ENCODE assay signal across 12 mouse cellular contexts in genomic region chr7:27193731-27194130, GRCm38 (mm10). TPM values are rescaled to one million over a fixed set of nuclear protein-coding genes. Genes with fewer than 3 reads are reported as not detected.
DNase-seq lines count a peak whose midpoint lies in the region; ATAC-seq lines count a peak whose summit lies in the region.
"Had no signal": no experiment of that assay in that cellular context is flagged by ENCODE, and none has a peak within 500 bp of the region (broad histone marks: within the 10 kb centered on the region; RNA-seq: fewer than 3 reads in every experiment).

No protein-coding gene starts in this region.

- peak overlapping the region; percentile 18; the same call in 1 of the 2 replicates for H3K4me2 ChIP-seq in heart, embryonic 13.5 days
- no peak overlapping the region for H3K4me2 ChIP-seq in heart, embryonic 12.5 days
- H3K4me2 ChIP-seq in lung, embryonic 16.5 days (ENCODE audit: low read depth, low read length), result no peak overlapping the region; the same call in 1 of the 2 replicates
- H3K4me2 ChIP-seq in hindbrain, embryonic 15.5 days, result peak overlapping the region; percentile 76
- peak overlapping the region; percentile 86 for H3K4me2 ChIP-seq in neural tube, embryonic 13.5 days

- 0 out of 2 replicates have a peak overlapping the region, but pooled peaks have one; percentile 4 for H3K4me3 ChIP-seq in heart, embryonic 13.5 days
- no peak overlapping the region for H3K4me3 ChIP-seq in heart, embryonic 12.5 days
- no peak overlapping the region for H3K4me3 ChIP-seq in lung, embryonic 16.5 days (ENCODE audit: low read length)
- H3K4me3 ChIP-seq in hindbrain, embryonic 15.5 days, result no peak overlapping the region
- peak overlapping the region; percentile 87; the same call in 1 of the 2 replicates for H3K4me3 ChIP-seq in neural tube, embryonic 13.5 days
- H3K4me3 ChIP-seq: heart, adult 2 months had no signal

- peak overlapping the region; percentile 38; the same call in 1 of the 2 replicates for H3K9ac ChIP-seq in heart, embryonic 13.5 days
- H3K9ac ChIP-seq in heart, embryonic 12.5 days, result no peak overlapping the region
- H3K9ac ChIP-seq in lung, embryonic 16.5 days (ENCODE audit: low read length), result peak overlapping the region; percentile 22; the same call in 1 of the 2 replicates
- no peak overlapping the region for H3K9ac ChIP-seq in hindbrain, embryonic 15.5 days
- peak overlapping the region; percentile 51 for H3K9ac ChIP-seq in neural tube, embryonic 13.5 days

- DNase-seq in lung, postnatal 36 days, result no peak
- DNase-seq in spleen, adult 18-20 months, result no peak
- no peak for DNase-seq in thymus, postnatal 36 days
- DNase-seq: cerebellum, postnatal 36 days; heart, adult 2 months had no signal

- peaks cover 19% of the 10 kb centered on the region for H3K4me1 ChIP-seq in heart, embryonic 13.5 days
- peaks cover 16% of the 10 kb centered on the region for H3K4me1 ChIP-seq in heart, embryonic 12.5 days (replicated peaks)
- peaks cover 15% of the 10 kb centered on the region for H3K4me1 ChIP-seq in lung, embryonic 16.5 days (replicated peaks; ENCODE audit: control insufficient read depth, insufficient read depth, low read length)
- H3K4me1 ChIP-seq in hindbrain, embryonic 15.5 days (replicated peaks), result peaks cover 23% of the 10 kb centered on the region
- H3K4me1 ChIP-seq in neural tube, embryonic 13.5 days (replicated peaks), result peaks cover 24% of the 10 kb centered on the region

- H3K27me3 ChIP-seq in heart, embryonic 13.5 days (replicated peaks), result no peaks in the 10 kb centered on the region
- no peaks in the 10 kb centered on the region for H3K27me3 ChIP-seq in heart, embryonic 12.5 days (replicated peaks)
- no peaks in the 10 kb centered on the region for H3K27me3 ChIP-seq in lung, embryonic 16.5 days (ENCODE audit: control insufficient read depth, insufficient read depth, low read depth, low read length)
- H3K27me3 ChIP-seq in hindbrain, embryonic 15.5 days, result no peaks in the 10 kb centered on the region
- H3K27me3 ChIP-seq in neural tube, embryonic 13.5 days, result no peaks in the 10 kb centered on the region

- no peaks in the 10 kb centered on the region for H3K9me3 ChIP-seq in heart, embryonic 13.5 days
- no peaks in the 10 kb centered on the region for H3K9me3 ChIP-seq in heart, embryonic 12.5 days (replicated peaks)
- no peaks in the 10 kb centered on the region for H3K9me3 ChIP-seq in lung, embryonic 16.5 days (ENCODE audit: control insufficient read depth, low read length)
- no peaks in the 10 kb centered on the region for H3K9me3 ChIP-seq in hindbrain, embryonic 15.5 days
- no peaks in the 10 kb centered on the region for H3K9me3 ChIP-seq in neural tube, embryonic 13.5 days

- H3K27ac ChIP-seq in heart, embryonic 13.5 days (replicated peaks), result no peak overlapping the region
- no peak overlapping the region for H3K27ac ChIP-seq in heart, embryonic 12.5 days (ENCODE audit: poor library complexity, severe bottlenecking)
- no peak overlapping the region for H3K27ac ChIP-seq in lung, embryonic 16.5 days (ENCODE audit: low read length)
- no peak overlapping the region for H3K27ac ChIP-seq in hindbrain, embryonic 15.5 days (replicated peaks)
- H3K27ac ChIP-seq in neural tube, embryonic 13.5 days (replicated peaks), result no peak overlapping the region
- H3K27ac ChIP-seq: heart, adult 2 months had no signal

- no peak for ATAC-seq in heart, embryonic 13.5 days (ENCODE audit: extremely low read depth, insufficient number of reproducible peaks, low FRiP score, low TSS enrichment)
- no peak for ATAC-seq in heart, embryonic 12.5 days (ENCODE audit: insufficient number of reproducible peaks, low FRiP score)
- ATAC-seq in lung, embryonic 16.5 days (ENCODE audit: low read depth), result no peak
- ATAC-seq in hindbrain, embryonic 15.5 days (ENCODE audit: low FRiP score, low read depth), result no peak
- no peak for ATAC-seq in neural tube, embryonic 13.5 days (ENCODE audit: low read depth)
- ATAC-seq: inflammation-experienced regulatory T-cells, adult 6 months had no signal

- peaks cover 73% of the 10 kb centered on the region for H3K36me3 ChIP-seq in heart, embryonic 13.5 days
- peaks cover 69% of the 10 kb centered on the region for H3K36me3 ChIP-seq in heart, embryonic 12.5 days
- peaks cover 49% of the 10 kb centered on the region for H3K36me3 ChIP-seq in lung, embryonic 16.5 days (ENCODE audit: control insufficient read depth, insufficient read depth, low read length)
- peaks cover 43% of the 10 kb centered on the region for H3K36me3 ChIP-seq in hindbrain, embryonic 15.5 days
- peaks cover 54% of the 10 kb centered on the region for H3K36me3 ChIP-seq in neural tube, embryonic 13.5 days

- WGBS in heart, embryonic 13.5 days, result 77% methylated on average over 4 of the region's 4 CpGs
- WGBS in heart, embryonic 12.5 days, result 78% methylated on average over 4 of the region's 4 CpGs
- WGBS in lung, embryonic 16.5 days, result 74% methylated on average over 4 of the region's 4 CpGs
- WGBS in hindbrain, embryonic 15.5 days, result 89% methylated on average over 4 of the region's 4 CpGs
- WGBS in neural tube, embryonic 13.5 days, result 88% methylated on average over 4 of the region's 4 CpGs

RNA-seq across cellular contexts. Expression of gene BC024978, which starts 1.9 kb away (rescaled TPM):
- polyA plus RNA-seq in heart, embryonic 13.5 days (2015; fragmentation: Nextera tagmentation; extraction: Ambion mirVana), result 2.9 and 3.1 TPM in 2 replicates
- polyA plus RNA-seq in heart, embryonic 12.5 days (2016; fragmentation: Nextera tagmentation; extraction: Ambion mirVana), result 2.9 and 3.2 TPM in 2 replicates
- polyA plus RNA-seq in lung, embryonic 16.5 days (2015; fragmentation: Nextera tagmentation; extraction: Ambion mirVana), result 3.1 and 3.5 TPM in 2 replicates
- polyA plus RNA-seq in hindbrain, embryonic 15.5 days (2015; fragmentation: Nextera tagmentation; extraction: Ambion mirVana), result 3.8 and 4.0 TPM in 2 replicates
- polyA plus RNA-seq in neural tube, embryonic 13.5 days (2015; fragmentation: Nextera tagmentation; extraction: Ambion mirVana), result 3.4 and 4.0 TPM in 2 replicates

RNA-seq across cellular contexts. Expression of gene Snrpa, which starts 2.3 kb away (rescaled TPM):
- polyA plus RNA-seq in heart, embryonic 13.5 days (2015; fragmentation: Nextera tagmentation; extraction: Ambion mirVana), result 158 TPM in 2 replicates
- polyA plus RNA-seq in heart, embryonic 12.5 days (2016; fragmentation: Nextera tagmentation; extraction: Ambion mirVana), result 155 and 167 TPM in 2 replicates
- 246 and 251 TPM in 2 replicates for polyA plus RNA-seq in lung, embryonic 16.5 days (2015; fragmentation: Nextera tagmentation; extraction: Ambion mirVana)
- polyA plus RNA-seq in hindbrain, embryonic 15.5 days (2015; fragmentation: Nextera tagmentation; extraction: Ambion mirVana), result 192 and 194 TPM in 2 replicates
- 206 and 216 TPM in 2 replicates for polyA plus RNA-seq in neural tube, embryonic 13.5 days (2015; fragmentation: Nextera tagmentation; extraction: Ambion mirVana)

RNA-seq across cellular contexts. Expression of gene Mia, which starts 12.8 kb away (rescaled TPM):
- polyA plus RNA-seq in heart, embryonic 13.5 days (2015; fragmentation: Nextera tagmentation; extraction: Ambion mirVana), result 4.3 and 4.8 TPM in 2 replicates
- polyA plus RNA-seq in heart, embryonic 12.5 days (2016; fragmentation: Nextera tagmentation; extraction: Ambion mirVana), result 0.92 TPM in 1 of 2 replicates, not detected in the other
- 170 and 185 TPM in 2 replicates for polyA plus RNA-seq in lung, embryonic 16.5 days (2015; fragmentation: Nextera tagmentation; extraction: Ambion mirVana)
- polyA plus RNA-seq in hindbrain, embryonic 15.5 days (2015; fragmentation: Nextera tagmentation; extraction: Ambion mirVana), result 23.9 and 26.6 TPM in 2 replicates
- 9.7 and 13.9 TPM in 2 replicates for polyA plus RNA-seq in neural tube, embryonic 13.5 days (2015; fragmentation: Nextera tagmentation; extraction: Ambion mirVana)
- polyA plus RNA-seq: inflammation-experienced regulatory T-cells, adult 6 months had no signal

RNA-seq across cellular contexts. Expression of gene Gm21983, which starts 12.8 kb away (rescaled TPM):
- 0.31 TPM in 1 of 2 replicates, not detected in the other for polyA plus RNA-seq in heart, embryonic 13.5 days (2015; fragmentation: Nextera tagmentation; extraction: Ambion mirVana)
- polyA plus RNA-seq in heart, embryonic 12.5 days (2016; fragmentation: Nextera tagmentation; extraction: Ambion mirVana), result 0.34 and 0.64 TPM in 2 replicates
- 1.4 and 1.7 TPM in 2 replicates for polyA plus RNA-seq in lung, embryonic 16.5 days (2015; fragmentation: Nextera tagmentation; extraction: Ambion mirVana)
- polyA plus RNA-seq in hindbrain, embryonic 15.5 days (2015; fragmentation: Nextera tagmentation; extraction: Ambion mirVana), result 0.39 and 1.1 TPM in 2 replicates
- 0.35 TPM in 1 of 2 replicates, not detected in the other for polyA plus RNA-seq in neural tube, embryonic 13.5 days (2015; fragmentation: Nextera tagmentation; extraction: Ambion mirVana)
- polyA plus RNA-seq: heart, adult 2 months; inflammation-experienced regulatory T-cells, adult 6 months; liver, adult 2 months had no signal

RNA-seq across cellular contexts. Expression of gene Rab4b, which starts 15.0 kb away (rescaled TPM):
- polyA plus RNA-seq in heart, embryonic 13.5 days (2015; fragmentation: Nextera tagmentation; extraction: Ambion mirVana), result 48.6 and 48.8 TPM in 2 replicates
- polyA plus RNA-seq in heart, embryonic 12.5 days (2016; fragmentation: Nextera tagmentation; extraction: Ambion mirVana), result 51.2 and 53.5 TPM in 2 replicates
- polyA plus RNA-seq in lung, embryonic 16.5 days (2015; fragmentation: Nextera tagmentation; extraction: Ambion mirVana), result 73.2 and 76.1 TPM in 2 replicates
- 102 and 111 TPM in 2 replicates for polyA plus RNA-seq in hindbrain, embryonic 15.5 days (2015; fragmentation: Nextera tagmentation; extraction: Ambion mirVana)
- 114 and 125 TPM in 2 replicates for polyA plus RNA-seq in neural tube, embryonic 13.5 days (2015; fragmentation: Nextera tagmentation; extraction: Ambion mirVana)

Comparison
In these comparisons a context has a peak if more than half of its experiments do, and no peak if none do; other contexts are left out.
1. H3K4me2 ChIP-seq: peak in heart, embryonic 13.5 days (single experiment), hindbrain, embryonic 15.5 days (single experiment) and neural tube, embryonic 13.5 days (single experiment); none in heart, embryonic 12.5 days (single experiment) and lung, embryonic 16.5 days (single experiment).
2. H3K4me3 ChIP-seq: peak in heart, embryonic 13.5 days (single experiment) and neural tube, embryonic 13.5 days (single experiment); none in heart, embryonic 12.5 days (single experiment), lung, embryonic 16.5 days (single experiment) and hindbrain, embryonic 15.5 days (single experiment).
3. H3K9ac ChIP-seq: peak in heart, embryonic 13.5 days (single experiment), lung, embryonic 16.5 days (single experiment) and neural tube, embryonic 13.5 days (single experiment); none in heart, embryonic 12.5 days (single experiment) and hindbrain, embryonic 15.5 days (single experiment).